Mouse (Mus musculus) MEL (cell line): ENCODE data around the gene Armc6. TPM values are rescaled to one million over a fixed set of nuclear protein-coding genes. Genes with fewer than 3 reads are reported as not detected.

Experiments
- DNase-seq: peaks from one replicate; pipeline ENCODE4 v3.0.0; 2011; ENCODE audit warnings: low read depth, low spot score
- H3K27ac ChIP-seq: 2 replicates; pipeline ENCODE4 v1.5.1; 2012; ENCODE audit warnings: low read depth, mild to moderate bottlenecking, control low read depth, low read length, moderate library complexity; ENCODE audit not compliant: control insufficient read depth
- H3K27me3 ChIP-seq, 2 experiments: fragments of 150-350 bp in 1 of 2; sonication (generic) in 1 of 2; 2 replicates each; pipeline ENCODE4 v1.6.1; 2012; ENCODE audit warnings: low read length in 2 of 2, mild to moderate bottlenecking in 2 of 2, improper control_type of control experiment in 1 of 2, moderate library complexity in 1 of 2; ENCODE audit not compliant: insufficient read depth in 2 of 2, control insufficient read depth in 1 of 2
- H3K36me3 ChIP-seq, 2 experiments: 2 replicates each; pipeline ENCODE4 v1.6.1; 2012 to 2014; ENCODE audit warnings: low read length in 2 of 2, improper control_type of control experiment in 1 of 2, inconsistent platforms in 1 of 2, mild to moderate bottlenecking in 1 of 2; ENCODE audit not compliant: insufficient read depth in 2 of 2, control insufficient read depth in 1 of 2
- H3K4me1 ChIP-seq, 2 experiments: fragments of 150-350 bp in 1 of 2; sonication (generic) in 1 of 2; 2 replicates each; pipeline ENCODE4 v1.6.1; 2012; ENCODE audit warnings: low read length in 2 of 2, improper control_type of control experiment in 1 of 2, mild to moderate bottlenecking in 1 of 2; ENCODE audit not compliant: insufficient read depth in 2 of 2, control insufficient read depth in 1 of 2
- H3K4me3 ChIP-seq, 2 experiments: fragments of 150-350 bp in 1 of 2; sonication (generic) in 1 of 2; 2 replicates each; pipeline ENCODE4 v1.5.1; 2012; ENCODE audit warnings: low read depth in 2 of 2, low read length in 2 of 2, mild to moderate bottlenecking in 2 of 2, moderate library complexity in 2 of 2, control low read depth in 1 of 2, improper control_type of control experiment in 1 of 2; ENCODE audit not compliant: control insufficient read depth in 1 of 2, insufficient read depth in 1 of 2
- H3K79me2 ChIP-seq: 2 replicates; pipeline ENCODE4 v1.6.1; 2012; ENCODE audit warnings: mild to moderate bottlenecking, low read length, moderate library complexity; ENCODE audit not compliant: control insufficient read depth, poor library complexity, insufficient read depth
- H3K9ac ChIP-seq: 2 replicates; pipeline ENCODE4 v1.6.1; 2012; ENCODE audit warnings: low read depth, mild to moderate bottlenecking, control low read depth, low read length, moderate library complexity; ENCODE audit not compliant: control insufficient read depth, poor library complexity, severe bottlenecking
- H3K9me3 ChIP-seq: fragments of 150-350 bp; sonication (generic); replicated peaks from 2 replicates; pipeline ENCODE4 v1.6.1; 2012; ENCODE audit warnings: mild to moderate bottlenecking, low read length, improper control_type of control experiment, moderate library complexity; ENCODE audit not compliant: insufficient read depth
- CHD2 ChIP-seq: IDR thresholded peaks from 2 replicates; pipeline ENCODE4 v1.6.1; 2011; ENCODE audit warnings: low read length, improper control_type of control experiment
- E2F4 ChIP-seq: IDR thresholded peaks from 2 replicates; pipeline ENCODE4 v1.6.1; 2011; ENCODE audit warnings: low read depth, low read length, improper control_type of control experiment, borderline replicate concordance
- ELF1 ChIP-seq: IDR thresholded peaks from 2 replicates; pipeline ENCODE4 v1.6.1; 2014; ENCODE audit warnings: low read depth, mild to moderate bottlenecking, inconsistent platforms, low read length, improper control_type of control experiment, moderate library complexity
- EP300 ChIP-seq, 2 experiments: IDR thresholded peaks; 2 replicates each; pipeline ENCODE4 v1.6.1; 2011; ENCODE audit warnings: improper control_type of control experiment in 2 of 2, low read length in 2 of 2, low read depth in 1 of 2, mild to moderate bottlenecking in 1 of 2
- GABPA ChIP-seq: IDR thresholded peaks from 2 replicates; pipeline ENCODE4 v1.6.1; 2012; ENCODE audit warnings: low read depth, mild to moderate bottlenecking, inconsistent platforms, low read length, improper control_type of control experiment, moderate library complexity
- GATA1 ChIP-seq: IDR thresholded peaks from 2 replicates; pipeline ENCODE4 v1.6.1; 2011; ENCODE audit warnings: low read depth, low read length, improper control_type of control experiment
- JUND ChIP-seq: IDR thresholded peaks from 2 replicates; pipeline ENCODE4 v1.6.1; 2011; ENCODE audit warnings: low read depth, mild to moderate bottlenecking, improper control_type of control experiment, low read length
- MAX ChIP-seq: IDR thresholded peaks from 2 replicates; pipeline ENCODE4 v1.6.1; 2011; ENCODE audit warnings: low read length, improper control_type of control experiment
- MAZ ChIP-seq: IDR thresholded peaks from 2 replicates; pipeline ENCODE4 v1.6.1; 2012; ENCODE audit warnings: low read depth, mild to moderate bottlenecking, inconsistent platforms, low read length, improper control_type of control experiment
- MEF2A ChIP-seq: IDR thresholded peaks from 2 replicates; pipeline ENCODE4 v1.6.1; 2014; ENCODE audit warnings: low read depth, mild to moderate bottlenecking, inconsistent platforms, low read length, improper control_type of control experiment; ENCODE audit not compliant: poor library complexity, insufficient replicate concordance, severe bottlenecking; ENCODE audit errors: extremely low read depth
- MXI1 ChIP-seq: IDR thresholded peaks from 2 replicates; pipeline ENCODE4 v1.6.1; 2011; ENCODE audit warnings: mild to moderate bottlenecking, low read depth, low read length, improper control_type of control experiment
- MYB ChIP-seq: IDR thresholded peaks from 2 replicates; pipeline ENCODE4 v1.6.1; 2011; ENCODE audit warnings: mild to moderate bottlenecking, low read depth, low read length, improper control_type of control experiment
- MYC ChIP-seq: IDR thresholded peaks from 2 replicates; pipeline ENCODE4 v1.6.1; 2011; ENCODE audit warnings: low read depth, mild to moderate bottlenecking, low read length, improper control_type of control experiment, moderate library complexity
- NELFE ChIP-seq: IDR thresholded peaks from 2 replicates; pipeline ENCODE4 v1.6.1; 2011; ENCODE audit warnings: low read depth, low read length, improper control_type of control experiment
- NRF1 ChIP-seq: IDR thresholded peaks from 2 replicates; pipeline ENCODE4 v1.6.1; 2014; ENCODE audit warnings: low read depth, mild to moderate bottlenecking, inconsistent platforms, low read length, improper control_type of control experiment, moderate library complexity; ENCODE audit not compliant: poor library complexity, insufficient read depth, severe bottlenecking
- POLR2A ChIP-seq, 2 experiments: IDR thresholded peaks; 2 replicates each; pipeline ENCODE4 v1.6.1; 2011 to 2012; ENCODE audit warnings: low read length in 2 of 2, mild to moderate bottlenecking in 2 of 2, control low read depth in 1 of 2, improper control_type of control experiment in 1 of 2, low read depth in 1 of 2, moderate library complexity in 1 of 2; ENCODE audit not compliant: control insufficient read depth in 1 of 2, insufficient read depth in 1 of 2, poor library complexity in 1 of 2
- POLR2AphosphoS2 ChIP-seq: IDR thresholded peaks from 2 replicates; pipeline ENCODE4 v1.6.1; 2011; ENCODE audit warnings: low read length, improper control_type of control experiment
- RAD21 ChIP-seq: IDR thresholded peaks from 2 replicates; pipeline ENCODE4 v1.6.1; 2011; ENCODE audit warnings: mild to moderate bottlenecking, low read depth, low read length, improper control_type of control experiment
- RCOR1 ChIP-seq: IDR thresholded peaks from 2 replicates; pipeline ENCODE4 v1.6.1; 2012; ENCODE audit warnings: low read depth, mild to moderate bottlenecking, inconsistent platforms, low read length, improper control_type of control experiment
- SMC3 ChIP-seq: IDR thresholded peaks from 2 replicates; pipeline ENCODE4 v1.6.1; 2011; ENCODE audit warnings: low read depth, low read length, improper control_type of control experiment
- TCF12 ChIP-seq: IDR thresholded peaks from 2 replicates; pipeline ENCODE4 v1.6.1; 2014; ENCODE audit warnings: low read depth, mild to moderate bottlenecking, inconsistent platforms, low read length, improper control_type of control experiment, moderate library complexity
- USF1 ChIP-seq: IDR thresholded peaks from 2 replicates; pipeline ENCODE4 v1.6.1; 2014; ENCODE audit warnings: low read depth, mild to moderate bottlenecking, inconsistent platforms, low read length, improper control_type of control experiment, moderate library complexity
- USF2 ChIP-seq, 2 experiments: IDR thresholded peaks; 2 replicates each; pipeline ENCODE4 v1.6.1; 2011 to 2012; ENCODE audit warnings: improper control_type of control experiment in 2 of 2, low read length in 2 of 2, borderline replicate concordance in 1 of 2, inconsistent platforms in 1 of 2, low read depth in 1 of 2, mild to moderate bottlenecking in 1 of 2; ENCODE audit not compliant: insufficient read depth in 1 of 2
- ZC3H11A ChIP-seq: IDR thresholded peaks from 2 replicates; pipeline ENCODE4 v1.6.1; 2012; ENCODE audit warnings: low read depth, mild to moderate bottlenecking, inconsistent platforms, low read length, improper control_type of control experiment
- ZKSCAN1 ChIP-seq: IDR thresholded peaks from 2 replicates; pipeline ENCODE4 v1.6.1; 2012; ENCODE audit warnings: low read depth, mild to moderate bottlenecking, inconsistent platforms, low read length, improper control_type of control experiment, moderate library complexity
- ZMIZ1 ChIP-seq: IDR thresholded peaks from 2 replicates; pipeline ENCODE4 v1.6.1; 2012; ENCODE audit warnings: low read depth, mild to moderate bottlenecking, inconsistent platforms, low read length, improper control_type of control experiment, moderate library complexity
- ZNF384 ChIP-seq: IDR thresholded peaks from 2 replicates; pipeline ENCODE4 v1.6.1; 2012; ENCODE audit warnings: low read depth, mild to moderate bottlenecking, inconsistent platforms, low read length, improper control_type of control experiment
- polyA plus RNA-seq, 2 experiments: library from polyadenylated mRNA; stranded (reverse) in 1 of 2; unstranded in 1 of 2; fragments of >175 nt in 1 of 2; fragments of >200 nt in 1 of 2; gene quantifications; 2 replicates each; pipeline versions ENCODE4 v1.2.1 to v1.2.4; 2012; ENCODE audit warnings: low replicate concordance in 2 of 2, low read depth in 1 of 2; ENCODE audit not compliant: insufficient read length in 2 of 2, insufficient read depth in 1 of 2, missing spikeins in 1 of 2
- total RNA-seq: library from RNA; depleted of rRNA; stranded (reverse); fragments of 300-350 nt; gene quantifications from 2 replicates; pipeline ENCODE4 v1.2.3, GENCODE M21; 2012

Armc6 gene
- total and polyA plus RNA-seq, 3 experiments, result 39.5 to 63.9 TPM; not detected in 1

DNA sequence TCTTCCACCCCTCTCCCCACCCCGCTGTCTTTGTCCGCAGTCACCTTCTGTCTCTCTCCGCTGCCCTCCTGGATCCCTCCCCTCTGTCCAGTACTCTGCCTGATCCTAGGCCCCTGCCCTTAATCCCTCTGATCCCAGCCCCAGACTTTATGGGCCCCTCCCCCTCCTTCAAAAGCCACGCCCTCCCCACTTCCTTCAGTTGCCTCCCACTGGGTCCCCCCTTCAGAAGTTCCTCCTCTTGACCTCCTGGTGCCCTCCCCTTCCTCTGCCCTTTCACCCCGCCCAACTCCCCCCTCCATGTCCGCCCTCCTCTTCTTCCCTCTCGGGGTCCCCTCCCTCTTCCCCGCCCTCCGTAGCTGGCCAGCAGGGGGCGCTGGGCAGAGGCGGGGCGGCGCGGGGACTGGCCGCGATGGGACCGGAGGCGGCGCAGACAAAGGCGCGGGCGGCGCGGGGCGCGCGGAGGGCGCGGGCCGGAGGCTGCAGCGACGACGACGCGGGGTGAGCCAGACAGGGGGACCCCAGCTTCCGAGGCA, 48.4 kb upstream of the Armc6 start, which contains the start of gene Homer3 (continued):
- TF ChIP-seq MEF2A (no peak), NELFE (peak; percentile 62; the same call in 1 of the 2 replicates), GABPA (no peak), MAX (no peak), E2F4 (no peak), GATA1 (no peak), MAZ (peak; percentile 99), ZNF384 (0 out of 2 replicates have a peak, but pooled peaks have one; percentile 18), RAD21 (no peak; the same call in 1 of the 2 replicates), EP300 (IDR thresholded peaks at IDR 0.05; ENCODE audit: low read depth in 1 of 2, low read length in 2 of 2) (peak in 1 of 2 experiments; percentile 43; a peak in 2 of 4 replicates), ELF1 (peak; percentile 78), TCF12 (peak; percentile 43), ZC3H11A (peak; percentile 1; the same call in 1 of the 2 replicates), POLR2AphosphoS2 (no peak)

DNA sequence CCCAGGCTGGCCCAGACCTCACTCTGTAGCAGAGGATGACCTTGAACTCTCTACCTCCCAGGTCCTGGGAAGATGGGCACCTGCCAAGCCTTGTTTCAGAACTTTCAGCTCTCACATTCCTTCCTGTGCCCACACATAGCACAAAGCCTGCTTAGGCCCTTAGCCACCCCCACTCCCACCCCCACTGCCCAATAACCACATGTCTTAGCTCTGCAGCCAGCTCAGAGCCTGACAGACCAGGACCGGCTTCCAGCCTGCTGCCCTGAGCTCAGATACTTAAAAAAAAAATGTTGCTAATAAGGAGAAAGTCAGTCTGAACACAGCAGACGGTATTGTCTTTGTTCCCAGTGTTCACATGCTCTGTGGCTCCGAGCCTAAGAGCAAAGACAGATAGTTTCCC, 46.7 kb upstream of the Armc6 start:
- no peak overlapping the region for H3K27ac ChIP-seq

DNA sequence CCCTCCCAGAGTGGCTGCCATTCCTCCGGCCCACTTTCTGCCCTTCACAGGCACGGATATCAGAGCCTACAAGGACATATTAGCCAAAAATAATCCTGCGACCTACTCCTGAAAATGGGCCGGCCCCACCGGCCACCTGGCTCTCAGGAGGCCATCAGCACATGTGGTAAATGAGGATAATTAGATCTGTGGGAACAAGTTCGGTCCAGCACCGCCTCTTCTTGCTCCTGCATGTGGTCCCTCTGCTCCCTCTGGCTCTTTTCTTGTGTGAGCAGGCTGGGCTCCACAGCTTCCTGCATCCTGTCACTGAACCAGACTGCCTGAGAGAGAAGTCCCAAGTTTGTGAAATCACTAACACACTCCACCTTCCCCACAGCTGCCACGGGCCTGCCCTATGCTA, 45.0 kb upstream of the Armc6 start:
- H3K27me3 ChIP-seq, result no peaks in the 10 kb centered on the region
- no peak overlapping the region for H3K9ac ChIP-seq
- no peaks in the 10 kb centered on the region for H3K9me3 ChIP-seq
- DNase-seq, result no peak
- no peak overlapping the region for H3K27ac ChIP-seq
- TF ChIP-seq USF2 (IDR thresholded peaks at IDR 0.05; ENCODE audit: borderline replicate concordance in 1 of 2, insufficient read depth in 1 of 2, low read depth in 1 of 2, low read length in 2 of 2) (no peak), MYC (no peak), SMC3 (no peak), MYB (no peak), MAZ (no peak), NRF1 (no peak), CHD2 (no peak), MXI1 (no peak), GATA1 (no peak), USF1 (no peak), RCOR1 (no peak), ZMIZ1 (no peak), POLR2A (IDR thresholded peaks at IDR 0.05; ENCODE audit: control insufficient read depth in 1 of 2, insufficient read depth in 1 of 2, low read depth in 1 of 2, low read length in 2 of 2, poor library complexity in 1 of 2) (no peak), MEF2A (no peak), JUND (no peak)
- H3K79me2 ChIP-seq, result peaks cover 5% of the 10 kb centered on the region; the same call in 1 of the 2 replicates
- peaks cover 0 to 22% of the 10 kb centered on the region in 2 experiments; a peak in 3 of 4 replicates for H3K4me1 ChIP-seq
- no peak overlapping the region for H3K4me3 ChIP-seq
- no peaks in the 10 kb centered on the region; a peak in 2 of 4 replicates for H3K36me3 ChIP-seq

More for the DNA sequence above, 46.7 kb upstream of the Armc6 start:
- no peak for TF ChIP-seq ZKSCAN1
- no peak for TF ChIP-seq GATA1
- TF ChIP-seq ZMIZ1, result no peak
- no peak for TF ChIP-seq USF1
- H3K9me3 ChIP-seq, result no peaks in the 10 kb centered on the region
- no peaks in the 10 kb centered on the region for H3K27me3 ChIP-seq
- H3K9ac ChIP-seq, result no peak overlapping the region
- peaks cover 5% of the 10 kb centered on the region; the same call in 1 of the 2 replicates for H3K79me2 ChIP-seq
- H3K4me3 ChIP-seq, result no peak overlapping the region
- peaks cover 0 to 21% of the 10 kb centered on the region in 2 experiments; a peak in 3 of 4 replicates for H3K4me1 ChIP-seq
- DNase-seq, result no peak
- H3K36me3 ChIP-seq, result no peaks in the 10 kb centered on the region; a peak in 2 of 4 replicates
